Mouse (Mus musculus): Measurements from ENCODE around the gene Zfyve19. TPM values are rescaled to one million over a fixed set of nuclear protein-coding genes. Genes with fewer than 3 reads are reported as not detected.
A peak's percentile ranks its signal among the peaks of the same experiment; 100 is the strongest.

Gene Zfyve19
- 36.8 and 37.9 TPM in 2 replicates for polyA plus RNA-seq (2015; fragmentation: Nextera tagmentation; extraction: Ambion mirVana)

DNA sequence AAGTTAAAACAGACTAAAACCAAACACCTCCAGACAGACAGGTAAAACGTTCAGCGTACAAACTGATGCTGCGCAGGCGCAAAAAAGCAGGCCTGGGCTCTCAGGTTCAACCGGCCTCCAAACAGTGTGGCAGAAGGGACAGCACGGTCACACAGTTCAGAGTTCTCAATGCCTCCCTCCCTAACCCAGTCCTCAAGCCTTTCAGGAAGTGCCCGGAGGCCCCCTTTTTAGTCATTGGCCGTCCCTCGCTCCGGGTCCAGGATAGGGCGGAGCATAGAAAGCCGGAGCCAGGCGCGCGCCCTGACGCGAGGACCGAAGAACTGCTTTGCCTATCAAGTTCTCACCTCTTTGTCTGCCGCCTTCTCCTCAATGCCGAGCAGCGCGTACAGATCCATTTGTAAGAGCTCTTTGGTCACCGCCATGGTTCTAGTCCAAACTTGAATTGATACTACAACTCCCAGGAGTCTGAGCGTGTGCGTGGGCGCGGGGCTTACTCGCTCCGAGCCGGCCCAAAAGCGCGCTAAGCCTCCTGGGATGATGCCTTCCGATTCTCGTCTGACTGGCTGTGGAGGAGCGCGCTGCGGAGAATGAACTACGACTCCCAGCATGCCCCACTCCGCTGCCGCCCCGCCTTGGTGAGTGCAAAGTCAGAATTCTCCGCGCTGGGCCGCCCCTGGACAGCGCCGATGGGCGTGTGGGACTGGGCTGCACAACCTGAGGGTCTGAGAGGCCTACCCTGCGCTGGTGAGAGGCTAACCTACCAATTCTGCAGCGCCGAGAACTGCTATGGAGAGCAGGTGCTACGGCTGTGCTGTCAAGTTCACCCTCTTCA is at the start of gene Zfyve19, which contains the start of gene Dnajc17:
Gene Zfyve19 (plus strand): TSS at position 274 of the 832 bp plus-strand sequence.
Gene Dnajc17 (minus strand): TSS at position 452 of the 832 bp plus-strand sequence.
- H3K27ac ChIP-seq (ENCODE audit: low read length): peak within 1 kb of the TSS; percentile 92
- peak; percentile 97 for ATAC-seq (replicated peaks; ENCODE audit: extremely low read depth, insufficient read depth, low FRiP score)
- under 1% methylated on average over 51 of the region's 51 CpGs for WGBS
- H3K27me3 ChIP-seq (ENCODE audit: control insufficient read depth, insufficient read depth, low read length): no peaks in the 10 kb centered on the region
- H3K4me3 ChIP-seq (ENCODE audit: low read length): peak within 1 kb of the TSS; percentile 87
- peak within 1 kb of the TSS; percentile 79 for H3K4me2 ChIP-seq (ENCODE audit: low read depth, low read length)
- peaks cover 5% of the 10 kb centered on the region for H3K4me1 ChIP-seq (ENCODE audit: control insufficient read depth, insufficient read depth, low read length)
- peaks cover 21% of the 10 kb centered on the region for H3K36me3 ChIP-seq (ENCODE audit: control insufficient read depth, insufficient read depth)
- H3K9me3 ChIP-seq (replicated peaks; ENCODE audit: control insufficient read depth, low read length): no peaks in the 10 kb centered on the region
- peak within 1 kb of the TSS; percentile 89 for H3K9ac ChIP-seq (ENCODE audit: low read length)

DNA sequence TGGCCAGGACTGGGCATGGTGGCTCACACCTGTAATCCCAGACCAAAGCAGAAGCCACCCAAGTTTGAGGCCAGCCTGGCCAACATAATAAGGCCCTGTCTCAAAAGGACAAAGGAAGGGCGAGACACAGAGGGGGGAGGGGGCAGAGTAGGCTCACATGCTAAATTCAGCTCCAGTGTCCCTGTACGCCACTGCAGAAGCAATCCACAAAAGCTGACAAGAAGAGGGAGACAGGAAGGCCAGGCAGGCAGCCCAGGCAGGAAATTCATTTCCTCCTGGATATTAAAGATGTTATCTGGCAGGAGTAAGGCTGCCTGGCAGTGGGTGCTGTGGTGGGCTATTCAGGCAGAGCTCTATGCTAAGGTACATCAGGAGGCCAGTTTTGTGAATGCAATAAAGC is 47.2 kb upstream of the Zfyve19 start:
- H3K27ac ChIP-seq (ENCODE audit: low read length): peak overlapping the region; percentile 59
- WGBS: 24% methylated on average over 2 of the region's 2 CpGs
- no peaks in the 10 kb centered on the region for H3K27me3 ChIP-seq (ENCODE audit: control insufficient read depth, insufficient read depth, low read length)
- H3K9me3 ChIP-seq (replicated peaks; ENCODE audit: control insufficient read depth, low read length): no peaks in the 10 kb centered on the region
- H3K36me3 ChIP-seq (ENCODE audit: control insufficient read depth, insufficient read depth): no peaks in the 10 kb centered on the region
- peak overlapping the region; percentile 25 for H3K9ac ChIP-seq (ENCODE audit: low read length)
- no peak overlapping the region for H3K4me2 ChIP-seq (ENCODE audit: low read depth, low read length)
- peaks cover 13% of the 10 kb centered on the region for H3K4me1 ChIP-seq (ENCODE audit: control insufficient read depth, insufficient read depth, low read length)
- H3K4me3 ChIP-seq (ENCODE audit: low read length): no peak overlapping the region
- ATAC-seq (replicated peaks; ENCODE audit: extremely low read depth, insufficient read depth, low FRiP score): 0 out of 2 replicates have a peak, but pooled peaks have one; percentile 38

DNA sequence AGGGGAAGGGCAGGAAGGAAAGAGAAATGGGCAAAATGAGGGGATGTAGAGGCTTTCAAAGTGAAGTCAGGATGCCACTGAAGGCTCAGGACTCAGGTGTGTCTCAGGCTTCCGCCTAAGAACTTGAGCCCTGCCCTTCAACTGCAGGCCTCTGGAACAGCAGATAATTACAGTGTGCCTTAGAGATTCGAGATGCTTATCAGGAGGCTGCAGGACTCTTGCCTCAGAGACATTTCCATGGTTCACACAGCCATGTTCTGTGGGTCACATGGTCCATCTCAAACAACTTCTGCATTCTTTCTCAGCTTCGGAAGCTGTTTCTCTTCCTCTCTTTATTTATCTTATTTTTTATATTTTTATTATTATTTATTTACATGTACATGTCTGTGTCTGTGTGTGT is 45.3 kb upstream of the Zfyve19 start:
- H3K9me3 ChIP-seq (replicated peaks; ENCODE audit: control insufficient read depth, low read length): no peaks in the 10 kb centered on the region
- 59% methylated on average over 3 of the region's 3 CpGs for WGBS
- peaks cover 20% of the 10 kb centered on the region for H3K4me1 ChIP-seq (ENCODE audit: control insufficient read depth, insufficient read depth, low read length)

DNA sequence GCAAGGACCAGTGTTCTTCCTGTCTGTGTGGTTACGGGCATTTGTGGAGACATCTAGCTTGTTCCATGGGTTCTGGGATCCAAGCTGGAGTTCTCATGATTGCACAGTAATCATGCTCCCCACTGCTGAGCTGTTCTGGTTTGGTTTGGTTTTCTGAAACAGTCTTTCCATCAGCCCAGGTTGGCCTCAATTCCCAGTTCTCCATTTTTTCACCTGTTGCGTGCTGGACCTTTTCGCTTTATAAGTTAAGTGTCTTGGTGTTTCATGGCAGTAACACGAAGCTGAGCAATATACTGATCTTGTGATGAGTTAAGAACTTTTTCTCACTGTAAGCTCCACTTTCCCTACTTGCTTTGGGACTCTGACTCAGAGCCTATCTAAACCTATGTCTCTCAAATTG is 44.4 kb upstream of the Zfyve19 start:
- Histone ChIP-seq H3K4me1 (ENCODE audit: control insufficient read depth, insufficient read depth, low read length) (peaks cover 20% of the 10 kb centered on the region), H3K4me2 (ENCODE audit: low read depth, low read length) (no peak overlapping the region), H3K9me3 (replicated peaks; ENCODE audit: control insufficient read depth, low read length) (no peaks in the 10 kb centered on the region), H3K36me3 (ENCODE audit: control insufficient read depth, insufficient read depth) (no peaks in the 10 kb centered on the region), H3K9ac (ENCODE audit: low read length) (no peak overlapping the region), H3K27ac (ENCODE audit: low read length) (no peak overlapping the region), H3K27me3 (ENCODE audit: control insufficient read depth, insufficient read depth, low read length) (0 out of 2 replicates have a peak, but pooled peaks cover 2% of the 10 kb centered on the region), H3K4me3 (ENCODE audit: low read length) (no peak overlapping the region)
- 81% methylated on average over 4 of the region's 4 CpGs for WGBS
- ATAC-seq (replicated peaks; ENCODE audit: extremely low read depth, insufficient read depth, low FRiP score): no peak

More for the DNA sequence above, 45.3 kb upstream of the Zfyve19 start:
- no peak overlapping the region for H3K4me2 ChIP-seq (ENCODE audit: low read depth, low read length)
- no peak overlapping the region for H3K9ac ChIP-seq (ENCODE audit: low read length)
- H3K27me3 ChIP-seq (ENCODE audit: control insufficient read depth, insufficient read depth, low read length): no peaks in the 10 kb centered on the region
- no peaks in the 10 kb centered on the region for H3K36me3 ChIP-seq (ENCODE audit: control insufficient read depth, insufficient read depth)
- H3K4me3 ChIP-seq (ENCODE audit: low read length): no peak overlapping the region
- no peak overlapping the region for H3K27ac ChIP-seq (ENCODE audit: low read length)
- ATAC-seq (replicated peaks; ENCODE audit: extremely low read depth, insufficient read depth, low FRiP score): no peak

DNA sequence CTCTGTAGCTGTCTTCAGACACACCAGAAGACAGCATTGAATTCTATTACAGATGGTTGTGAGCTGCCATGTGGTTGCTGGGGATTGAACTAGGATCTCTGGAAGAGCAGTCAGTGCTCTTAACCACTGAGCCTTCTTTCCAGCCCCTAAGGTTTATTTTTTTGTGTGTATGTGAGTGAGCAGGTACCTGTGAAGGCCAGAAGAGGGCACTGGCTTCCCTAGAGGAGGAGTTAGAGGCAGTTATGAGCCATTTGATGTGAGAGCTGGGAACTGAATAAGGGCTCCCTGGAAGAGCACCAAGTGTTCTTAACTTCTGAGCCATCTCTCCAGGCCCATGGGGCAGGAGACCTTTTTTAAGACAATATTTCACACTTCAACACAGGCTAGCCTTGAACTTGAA is 43.0 kb upstream of the Zfyve19 start:
- peaks cover 20% of the 10 kb centered on the region for H3K4me1 ChIP-seq (ENCODE audit: control insufficient read depth, insufficient read depth, low read length)
- no peaks in the 10 kb centered on the region for H3K36me3 ChIP-seq (ENCODE audit: control insufficient read depth, insufficient read depth)
- 0 out of 2 replicates have a peak, but pooled peaks cover 2% of the 10 kb centered on the region for H3K27me3 ChIP-seq (ENCODE audit: control insufficient read depth, insufficient read depth, low read length)
- H3K9ac ChIP-seq (ENCODE audit: low read length): no peak overlapping the region
- no peaks in the 10 kb centered on the region for H3K9me3 ChIP-seq (replicated peaks; ENCODE audit: control insufficient read depth, low read length)
- H3K4me3 ChIP-seq (ENCODE audit: low read length): no peak overlapping the region
- no peak overlapping the region for H3K4me2 ChIP-seq (ENCODE audit: low read depth, low read length)
- no peak for ATAC-seq (replicated peaks; ENCODE audit: extremely low read depth, insufficient read depth, low FRiP score)
- H3K27ac ChIP-seq (ENCODE audit: low read length): no peak overlapping the region

DNA sequence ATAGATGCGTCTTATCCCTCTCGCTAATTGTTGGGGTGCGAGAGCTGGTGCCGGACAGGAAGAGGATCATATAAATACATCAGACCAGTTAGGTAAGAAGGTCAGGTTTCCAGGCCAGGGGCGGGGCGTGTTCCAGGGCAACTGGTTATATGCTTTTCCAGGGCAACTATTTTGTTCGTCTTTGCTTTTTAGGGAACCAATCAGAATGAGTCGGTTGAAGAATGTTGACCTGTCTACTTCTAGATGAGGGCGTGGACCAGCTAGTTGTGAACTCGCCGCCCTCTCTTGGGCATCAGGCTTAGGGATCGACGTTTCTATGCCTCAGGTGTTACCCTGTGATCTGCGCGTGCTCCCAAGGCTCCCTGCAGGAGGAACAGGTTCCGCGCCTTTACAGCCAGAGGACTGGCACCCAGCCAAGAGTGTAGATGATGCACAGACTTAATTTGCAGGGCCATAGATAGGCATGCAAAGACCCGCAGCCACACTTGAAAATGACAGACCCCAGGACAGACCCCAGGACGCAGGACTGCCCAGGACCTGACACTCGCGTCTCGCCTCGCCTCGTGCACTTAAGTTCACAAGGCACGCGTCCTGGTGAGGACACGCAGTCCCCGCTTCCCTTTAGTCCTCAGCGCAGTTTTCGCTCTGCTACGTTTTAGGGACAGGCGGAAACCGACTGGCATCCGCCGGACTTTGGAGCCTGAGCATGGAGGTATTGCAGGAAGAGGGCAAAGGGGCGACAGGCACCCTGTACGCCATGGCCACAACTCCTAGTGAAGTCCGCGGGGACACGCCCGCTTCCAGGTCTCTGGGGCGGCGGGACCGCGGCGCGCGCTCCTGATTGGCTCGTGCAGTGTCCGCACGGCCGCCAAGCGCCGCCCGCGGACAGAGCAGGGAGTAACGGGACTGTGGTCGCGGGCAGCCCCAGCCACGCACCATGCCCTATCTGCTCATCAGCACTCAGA is 41.2 kb upstream of the Zfyve19 start, which contains the start of gene Gchfr:
Gene Gchfr (plus strand): TSS at position 873 of the 965 bp plus-strand sequence.
- ATAC-seq (replicated peaks; ENCODE audit: extremely low read depth, insufficient read depth, low FRiP score): peak; percentile 79
- Histone ChIP-seq H3K9me3 (replicated peaks; ENCODE audit: control insufficient read depth, low read length) (no peaks in the 10 kb centered on the region), H3K36me3 (ENCODE audit: control insufficient read depth, insufficient read depth) (no peaks in the 10 kb centered on the region), H3K27ac (ENCODE audit: low read length) (no peak within 1 kb of the TSS), H3K4me2 (ENCODE audit: low read depth, low read length) (peak within 1 kb of the TSS; percentile 99), H3K27me3 (ENCODE audit: control insufficient read depth, insufficient read depth, low read length) (0 out of 2 replicates have a peak, but pooled peaks cover 2% of the 10 kb centered on the region), H3K4me1 (ENCODE audit: control insufficient read depth, insufficient read depth, low read length) (peaks cover 16% of the 10 kb centered on the region), H3K9ac (ENCODE audit: low read length) (peak within 1 kb of the TSS; percentile 74), H3K4me3 (ENCODE audit: low read length) (peak within 1 kb of the TSS; percentile 66)
- WGBS: under 1% methylated on average over 60 of the region's 60 CpGs

DNA sequence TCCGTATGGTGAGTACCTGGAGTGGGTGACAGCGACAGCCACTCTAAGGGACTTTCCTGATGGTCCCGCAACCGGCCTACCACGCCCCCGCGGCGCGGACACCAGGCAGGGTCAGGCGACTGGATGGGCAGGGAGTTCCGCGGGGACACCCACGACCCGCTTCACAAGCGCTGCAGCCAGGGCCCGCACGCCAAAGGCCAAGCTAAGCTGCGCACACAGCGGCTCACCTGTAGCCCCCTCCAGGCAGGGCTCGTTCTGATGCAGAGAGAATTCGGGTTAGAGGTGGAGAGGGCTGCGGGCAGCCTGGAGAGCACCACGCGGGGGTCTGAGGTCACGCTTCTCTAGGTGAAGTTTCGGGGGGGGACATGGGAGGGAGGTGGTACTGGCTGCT is 40.6 kb upstream of the Zfyve19 start:
- peak overlapping the region; percentile 74 for H3K9ac ChIP-seq (ENCODE audit: low read length)
- H3K4me3 ChIP-seq (ENCODE audit: low read length): peak overlapping the region; percentile 66
- H3K9me3 ChIP-seq (replicated peaks; ENCODE audit: control insufficient read depth, low read length): no peaks in the 10 kb centered on the region
- WGBS: 6% methylated on average over 26 of the region's 26 CpGs
- no peak for ATAC-seq (replicated peaks; ENCODE audit: extremely low read depth, insufficient read depth, low FRiP score)
- H3K36me3 ChIP-seq (ENCODE audit: control insufficient read depth, insufficient read depth): no peaks in the 10 kb centered on the region
- no peak overlapping the region for H3K27ac ChIP-seq (ENCODE audit: low read length)
- 0 out of 2 replicates have a peak, but pooled peaks cover 2% of the 10 kb centered on the region for H3K27me3 ChIP-seq (ENCODE audit: control insufficient read depth, insufficient read depth, low read length)
- H3K4me1 ChIP-seq (ENCODE audit: control insufficient read depth, insufficient read depth, low read length): peaks cover 21% of the 10 kb centered on the region
- peak overlapping the region; percentile 99 for H3K4me2 ChIP-seq (ENCODE audit: low read depth, low read length)

DNA sequence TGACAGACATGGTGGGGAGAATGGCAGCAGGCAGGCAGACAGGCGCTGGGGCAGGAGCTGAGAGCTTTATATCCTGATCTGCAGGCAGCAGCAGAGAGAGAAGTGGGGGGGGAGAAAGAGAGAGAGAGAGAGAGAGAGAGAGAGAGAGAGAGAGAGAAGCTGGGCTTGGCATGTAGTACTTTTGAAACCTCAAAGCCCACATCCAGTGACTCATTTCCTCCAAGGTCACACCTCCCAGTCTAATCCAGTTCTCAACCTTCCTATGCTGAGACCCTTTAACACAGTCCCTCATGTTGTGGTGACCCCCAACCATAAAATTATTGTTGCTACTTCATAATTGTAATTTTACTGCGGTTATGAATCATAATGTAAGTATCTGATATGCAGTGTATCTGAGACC is 38.1 kb upstream of the Zfyve19 start:
- H3K9me3 ChIP-seq (replicated peaks; ENCODE audit: control insufficient read depth, low read length): no peaks in the 10 kb centered on the region

More for the DNA sequence above, 38.1 kb upstream of the Zfyve19 start:
- H3K27ac ChIP-seq (ENCODE audit: low read length): no peak overlapping the region
- no peak for ATAC-seq (replicated peaks; ENCODE audit: extremely low read depth, insufficient read depth, low FRiP score)
- H3K4me1 ChIP-seq (ENCODE audit: control insufficient read depth, insufficient read depth, low read length): peaks cover 27% of the 10 kb centered on the region
- H3K27me3 ChIP-seq (ENCODE audit: control insufficient read depth, insufficient read depth, low read length): 0 out of 2 replicates have a peak, but pooled peaks cover 2% of the 10 kb centered on the region
- H3K9ac ChIP-seq (ENCODE audit: low read length): no peak overlapping the region
- WGBS: 74% methylated on average over 2 of the region's 2 CpGs
- H3K4me3 ChIP-seq (ENCODE audit: low read length): no peak overlapping the region
- no peak overlapping the region for H3K4me2 ChIP-seq (ENCODE audit: low read depth, low read length)
- no peaks in the 10 kb centered on the region for H3K36me3 ChIP-seq (ENCODE audit: control insufficient read depth, insufficient read depth)

Measured in heart, embryonic 16.5 days (tissue).